Mouse (Mus musculus) embryonic facial prominence, embryonic 11.5 days (tissue): ENCODE data around the gene Pgbd5. TPM values are rescaled to one million over a fixed set of nuclear protein-coding genes. Genes with fewer than 3 reads are reported as not detected.

Experiments used
- ATAC-seq: fragments of 200-750 bp; cut with Nextera tagmentation; replicated peaks from 2 replicates; pipeline ENCODE4 v1.8.0; 2017; ENCODE audit warnings: low read depth; ENCODE audit not compliant: insufficient number of reproducible peaks, low FRiP score, low TSS enrichment
- DNase-seq: peaks from one replicate; pipeline ENCODE4 v3.0.0-alpha.2; 2015; ENCODE audit warnings: low spot score
- H3K27ac ChIP-seq: fragments of 300-500 bp; sonication (generic); replicated peaks from 2 replicates; pipeline ENCODE4 v1.5.1; 2014; ENCODE audit warnings: mild to moderate bottlenecking, low read depth, low read length, control low read depth
- H3K27me3 ChIP-seq: fragments of 300-500 bp; sonication (generic); 2 replicates; pipeline ENCODE4 v1.6.1; 2014; ENCODE audit warnings: mild to moderate bottlenecking, low read length, moderate library complexity, mixed read lengths; ENCODE audit not compliant: control insufficient read depth, insufficient read depth
- H3K36me3 ChIP-seq: fragments of 300-500 bp; sonication (generic); replicated peaks from 2 replicates; pipeline ENCODE4 v1.6.1; 2014; ENCODE audit warnings: low read depth, mild to moderate bottlenecking, low read length, moderate library complexity, mixed read lengths; ENCODE audit not compliant: control insufficient read depth, insufficient read depth
- H3K4me1 ChIP-seq: fragments of 300-500 bp; sonication (generic); 2 replicates; pipeline ENCODE4 v1.6.1; 2014; ENCODE audit warnings: low read length, mixed read lengths; ENCODE audit not compliant: control insufficient read depth, insufficient read depth
- H3K4me2 ChIP-seq: fragments of 300-500 bp; sonication (generic); 2 replicates; pipeline ENCODE4 v1.6.1; 2014; ENCODE audit warnings: low read depth, mild to moderate bottlenecking, control low read depth, low read length, moderate library complexity
- H3K4me3 ChIP-seq: fragments of 300-500 bp; sonication (generic); 2 replicates; pipeline ENCODE4 v1.5.1; 2014; ENCODE audit warnings: low read depth, low read length, control low read depth
- H3K9ac ChIP-seq: fragments of 300-500 bp; sonication (generic); replicated peaks from 2 replicates; pipeline ENCODE4 v1.6.1; 2014; ENCODE audit warnings: mild to moderate bottlenecking, control low read depth, low read length
- H3K9me3 ChIP-seq: fragments of 300-500 bp; sonication (generic); replicated peaks from 2 replicates; pipeline ENCODE4 v1.6.1; 2016; ENCODE audit warnings: mild to moderate bottlenecking, low read length, inconsistent platforms, mixed read lengths; ENCODE audit not compliant: control insufficient read depth
- WGBS: fragments of 180-500 bp; shearing (Covaris S2); extraction: QIAGEN DNeasy Blood & Tissue Kit; methylation state at CpG from one replicate; pipeline ENCODE4 v1.1.7; 2014; 5-methylcytosine and 5-hydroxymethylcytosine counted together
- polyA plus RNA-seq: library from polyadenylated mRNA; unstranded; fragments of >200 nt; fragmentation: Nextera tagmentation; extraction: Ambion mirVana; gene quantifications from 2 replicates; pipeline ENCODE4 v1.2.1, GENCODE M21; 2014

Pgbd5 gene
- polyA plus RNA-seq, 1 experiment from 2014 or later, result 2.3 TPM

- no peak overlapping the region for H3K27ac ChIP-seq
- H3K4me2 ChIP-seq, result no peak overlapping the region
- H3K4me1 ChIP-seq, result no peaks in the 10 kb centered on the region
- H3K27me3 ChIP-seq, result no peaks in the 10 kb centered on the region
- H3K36me3 ChIP-seq, result no peaks in the 10 kb centered on the region
- WGBS, result 52% methylated on average over 8 of the region's 8 CpGs
- no peak overlapping the region for H3K4me3 ChIP-seq
- no peaks in the 10 kb centered on the region for H3K9me3 ChIP-seq
- H3K9ac ChIP-seq, result no peak overlapping the region
- no peak for DNase-seq
- ATAC-seq, result no peak
Measured at GRCm38 (mm10) chr8:124421413-124421812, 18.0 kb downstream of the Pgbd5 start.

GRCm38 (mm10) chr8:124418927-124419326, 20.5 kb downstream of the Pgbd5 start:
- Histone ChIP-seq H3K27me3 (no peaks in the 10 kb centered on the region), H3K36me3 (no peaks in the 10 kb centered on the region), H3K4me3 (no peak overlapping the region), H3K4me2 (no peak overlapping the region), H3K9me3 (no peaks in the 10 kb centered on the region), H3K4me1 (no peaks in the 10 kb centered on the region), H3K27ac (no peak overlapping the region), H3K9ac (no peak overlapping the region)
- 96% methylated on average over 5 of the region's 5 CpGs for WGBS
- no peak for DNase-seq
- ATAC-seq, result no peak

DNA sequence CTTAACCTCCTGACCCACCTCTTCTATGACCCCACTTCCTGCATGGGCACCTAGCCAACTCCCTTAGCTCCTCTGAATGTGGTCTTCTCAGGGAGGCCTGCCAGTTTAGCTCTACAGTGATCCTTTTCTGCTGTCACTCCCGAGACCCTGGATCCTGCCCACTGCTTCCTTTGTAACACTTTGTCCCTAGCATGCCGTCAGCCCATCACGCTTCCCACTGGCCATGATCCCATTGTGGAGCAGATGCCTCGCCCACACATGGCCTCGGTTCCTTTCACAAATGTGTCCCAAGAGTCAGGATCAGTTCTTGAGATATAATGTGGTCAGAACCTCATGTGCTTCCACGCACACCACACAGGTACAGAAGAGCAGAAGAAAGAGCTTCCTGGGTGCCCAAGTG, 21.3 kb downstream of the Pgbd5 start:
- ATAC-seq (no peak), DNase-seq (no peak)
- H3K27ac ChIP-seq, result no peak overlapping the region
- no peaks in the 10 kb centered on the region for H3K4me1 ChIP-seq
- no peak overlapping the region for H3K9ac ChIP-seq
- no peak overlapping the region for H3K4me3 ChIP-seq
- H3K36me3 ChIP-seq, result no peaks in the 10 kb centered on the region
- H3K4me2 ChIP-seq, result no peak overlapping the region
- no peaks in the 10 kb centered on the region for H3K27me3 ChIP-seq
- 85% methylated on average over 6 of the region's 6 CpGs for WGBS
- no peaks in the 10 kb centered on the region for H3K9me3 ChIP-seq

DNA sequence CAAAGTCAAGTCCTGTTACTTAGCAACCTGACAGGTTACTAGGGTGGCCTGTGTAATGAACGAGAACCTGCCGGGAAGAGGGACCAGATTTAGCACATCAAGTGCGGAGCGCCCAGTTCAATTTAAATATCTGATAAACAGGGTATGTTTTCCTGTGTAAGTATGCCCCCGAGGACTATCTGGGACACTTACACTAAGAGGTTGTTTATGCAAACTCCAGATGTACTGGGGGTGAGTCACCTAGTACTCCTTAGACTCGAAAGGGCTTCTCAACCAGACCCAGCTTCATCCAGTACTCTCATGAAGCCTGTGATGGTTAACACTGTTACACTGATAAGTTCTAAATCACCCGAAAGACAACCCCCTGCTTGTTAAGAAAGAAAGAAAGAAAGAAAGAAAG, 22.8 kb downstream of the Pgbd5 start:
- DNase-seq (no peak), ATAC-seq (no peak)
- H3K9me3 ChIP-seq, result no peaks in the 10 kb centered on the region
- no peaks in the 10 kb centered on the region for H3K27me3 ChIP-seq
- no peak overlapping the region for H3K27ac ChIP-seq
- no peak overlapping the region for H3K4me3 ChIP-seq
- no peak overlapping the region for H3K4me2 ChIP-seq
- WGBS, result 78% methylated on average over 7 of the region's 7 CpGs
- no peaks in the 10 kb centered on the region for H3K36me3 ChIP-seq
- no peak overlapping the region for H3K9ac ChIP-seq
- no peaks in the 10 kb centered on the region for H3K4me1 ChIP-seq

- DNase-seq, result no peak
- H3K9ac ChIP-seq, result no peak overlapping the region
- H3K9me3 ChIP-seq, result no peaks in the 10 kb centered on the region
- no peak overlapping the region for H3K4me3 ChIP-seq
- H3K4me1 ChIP-seq, result no peaks in the 10 kb centered on the region
- WGBS, result 86% methylated on average over 3 of the region's 3 CpGs
- H3K4me2 ChIP-seq, result no peak overlapping the region
- no peaks in the 10 kb centered on the region for H3K36me3 ChIP-seq
- H3K27ac ChIP-seq, result no peak overlapping the region
- no peaks in the 10 kb centered on the region for H3K27me3 ChIP-seq
- ATAC-seq, result no peak
Measured at GRCm38 (mm10) chr8:124415789-124416188, 23.7 kb downstream of the Pgbd5 start.

DNA sequence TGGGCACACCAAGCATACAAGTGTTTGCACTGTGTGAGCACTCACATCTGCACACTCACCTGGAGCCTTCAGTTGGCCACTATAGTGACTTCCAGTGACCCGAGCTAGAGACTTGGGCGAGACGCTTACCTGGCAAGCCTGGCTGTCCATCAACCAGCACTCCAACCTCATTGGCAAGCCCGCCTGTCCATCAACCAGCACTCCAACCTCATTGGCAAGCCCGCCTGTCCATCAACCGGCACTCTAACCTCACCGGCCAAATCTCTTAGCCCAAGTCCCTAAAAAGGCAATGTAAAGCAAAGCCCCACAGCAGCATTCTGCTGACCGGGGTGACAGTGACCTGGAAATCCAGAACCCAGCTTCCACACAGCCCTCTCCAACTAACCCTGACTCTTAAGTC, 24.5 kb downstream of the Pgbd5 start:
- no peaks in the 10 kb centered on the region for H3K27me3 ChIP-seq
- H3K36me3 ChIP-seq, result no peaks in the 10 kb centered on the region
- H3K4me3 ChIP-seq, result no peak overlapping the region
- H3K9ac ChIP-seq, result no peak overlapping the region
- ATAC-seq (no peak), DNase-seq (no peak)
- H3K4me2 ChIP-seq, result no peak overlapping the region
- WGBS, result 91% methylated on average over 8 of the region's 8 CpGs
- H3K4me1 ChIP-seq, result no peaks in the 10 kb centered on the region
- H3K27ac ChIP-seq, result no peak overlapping the region
- no peaks in the 10 kb centered on the region for H3K9me3 ChIP-seq

- no peak overlapping the region for H3K9ac ChIP-seq
- no peak overlapping the region for H3K27ac ChIP-seq
- WGBS, result 81% methylated on average over 11 of the region's 11 CpGs
- H3K27me3 ChIP-seq, result no peaks in the 10 kb centered on the region
- no peak for DNase-seq
- H3K4me2 ChIP-seq, result no peak overlapping the region
- no peaks in the 10 kb centered on the region for H3K9me3 ChIP-seq
- H3K36me3 ChIP-seq, result no peaks in the 10 kb centered on the region
- H3K4me1 ChIP-seq, result no peaks in the 10 kb centered on the region
- no peak overlapping the region for H3K4me3 ChIP-seq
- ATAC-seq, result no peak
Measured at GRCm38 (mm10) chr8:124413244-124413965, 26.1 kb downstream of the Pgbd5 start.

GRCm38 (mm10) chr8:124412496-124413243, 26.8 kb downstream of the Pgbd5 start:
- Histone ChIP-seq H3K4me3 (no peak overlapping the region), H3K9me3 (no peaks in the 10 kb centered on the region), H3K9ac (no peak overlapping the region), H3K27me3 (no peaks in the 10 kb centered on the region), H3K36me3 (no peaks in the 10 kb centered on the region), H3K4me1 (no peaks in the 10 kb centered on the region), H3K4me2 (no peak overlapping the region), H3K27ac (no peak overlapping the region)
- no peak for DNase-seq
- WGBS, result 84% methylated on average over 19 of the region's 19 CpGs
- no peak for ATAC-seq
